Mouse (Mus musculus) right cerebral cortex, adult 18-20 months (tissue): ENCODE results near the gene Chst7.

Experiments used
- DNase-seq: peaks from one replicate; pipeline ENCODE4 v3.0.0; 2022; ENCODE audit warnings: mixed read lengths

Chst7 gene

DNA sequence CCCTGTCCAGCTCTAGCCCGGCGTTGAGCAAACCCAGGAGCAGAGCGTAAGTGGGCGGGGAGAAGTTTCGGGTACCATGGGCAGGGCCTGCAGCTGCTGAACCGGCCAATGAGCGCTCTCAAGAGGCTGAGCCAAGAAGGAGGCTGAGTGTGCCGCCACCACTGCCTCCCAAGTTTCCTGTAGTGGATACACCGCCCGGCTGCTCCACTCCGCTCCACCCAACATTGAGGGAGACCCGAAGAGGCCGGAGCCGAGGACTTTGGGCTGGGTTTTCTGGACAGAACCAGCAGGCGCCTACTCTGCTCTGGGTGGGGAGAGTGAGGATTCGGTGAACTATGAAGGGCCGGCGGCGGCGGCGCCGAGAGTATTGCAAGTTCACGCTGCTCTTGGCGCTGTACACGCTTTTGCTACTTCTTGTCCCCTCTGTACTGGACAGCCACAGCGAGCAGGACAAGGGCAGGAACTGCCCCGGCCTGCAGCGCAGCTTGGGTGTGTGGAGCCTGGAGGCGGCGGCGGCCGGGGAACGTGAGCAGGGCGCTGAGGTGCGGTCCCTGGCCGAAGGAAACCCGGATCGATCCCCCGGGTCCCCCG lies at the start of gene Chst7:
TSS of gene Chst7 (plus strand) at position 180 of the 591 bp plus-strand sequence.
- peak; percentile 45 for DNase-seq

DNA sequence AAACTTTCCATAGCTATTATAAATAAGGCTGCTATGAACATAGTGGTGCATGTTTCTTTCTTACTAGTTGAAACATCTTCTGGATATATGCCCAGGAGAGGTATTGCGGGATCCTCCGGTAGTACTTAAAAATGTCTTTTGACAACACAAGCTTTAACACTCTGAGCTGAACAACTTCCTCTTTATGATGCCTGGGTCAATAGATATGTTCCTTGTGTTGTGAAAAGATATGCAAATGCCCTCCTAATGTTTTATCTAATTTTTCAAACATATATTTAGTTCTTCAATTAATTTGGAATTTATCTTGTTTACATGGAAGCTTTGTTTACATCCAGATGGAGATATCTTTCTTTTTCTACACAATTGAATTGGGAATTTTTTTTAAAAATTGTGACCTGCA lies 47.1 kb upstream of the Chst7 start:
- no peak for DNase-seq

DNA sequence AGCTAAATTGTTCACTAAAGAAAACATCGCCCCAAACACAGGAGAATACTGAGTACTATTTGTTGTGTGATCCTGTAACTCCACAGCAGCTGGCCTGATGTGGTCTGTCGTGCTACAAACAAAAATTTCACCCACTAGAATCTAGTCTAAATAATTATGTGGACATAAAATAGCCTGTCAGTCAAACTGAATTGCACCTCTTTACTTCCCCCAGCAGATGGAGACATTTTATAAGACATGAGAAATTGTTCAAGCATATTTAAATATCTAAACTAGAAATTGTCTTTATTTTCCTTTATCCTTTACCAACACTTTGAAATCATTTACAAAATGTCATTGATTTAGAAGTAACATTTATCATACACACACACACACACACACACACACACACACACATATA lies 38.4 kb upstream of the Chst7 start:
- DNase-seq = no peak

DNA sequence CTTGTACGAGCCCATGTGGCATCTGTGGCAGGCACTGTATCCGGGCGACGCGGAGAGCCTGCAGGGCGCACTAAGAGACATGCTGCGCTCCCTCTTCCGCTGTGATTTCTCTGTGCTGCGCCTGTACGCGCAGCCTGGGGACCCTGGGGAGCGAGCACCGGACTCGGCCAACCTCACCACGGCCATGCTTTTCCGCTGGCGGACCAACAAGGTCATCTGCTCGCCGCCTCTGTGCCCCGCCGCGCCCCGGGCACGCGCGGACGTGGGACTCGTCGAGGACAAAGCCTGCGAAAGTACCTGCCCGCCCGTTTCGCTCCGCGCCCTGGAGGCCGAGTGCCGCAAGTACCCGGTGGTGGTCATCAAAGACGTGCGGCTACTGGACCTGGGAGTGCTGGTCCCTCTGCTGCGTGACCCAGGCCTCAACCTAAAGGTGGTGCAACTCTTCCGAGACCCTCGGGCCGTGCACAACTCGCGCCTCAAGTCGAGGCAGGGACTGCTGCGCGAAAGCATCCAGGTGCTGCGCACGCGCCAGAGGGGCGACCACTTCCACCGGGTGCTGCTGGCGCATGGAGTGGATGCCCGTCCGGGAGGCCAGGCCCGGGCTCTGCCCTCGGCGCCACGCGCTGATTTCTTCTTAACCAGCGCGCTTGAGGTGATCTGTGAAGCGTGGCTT lies 872 bp downstream of the Chst7 start:
- DNase-seq = peak; percentile 1

DNA sequence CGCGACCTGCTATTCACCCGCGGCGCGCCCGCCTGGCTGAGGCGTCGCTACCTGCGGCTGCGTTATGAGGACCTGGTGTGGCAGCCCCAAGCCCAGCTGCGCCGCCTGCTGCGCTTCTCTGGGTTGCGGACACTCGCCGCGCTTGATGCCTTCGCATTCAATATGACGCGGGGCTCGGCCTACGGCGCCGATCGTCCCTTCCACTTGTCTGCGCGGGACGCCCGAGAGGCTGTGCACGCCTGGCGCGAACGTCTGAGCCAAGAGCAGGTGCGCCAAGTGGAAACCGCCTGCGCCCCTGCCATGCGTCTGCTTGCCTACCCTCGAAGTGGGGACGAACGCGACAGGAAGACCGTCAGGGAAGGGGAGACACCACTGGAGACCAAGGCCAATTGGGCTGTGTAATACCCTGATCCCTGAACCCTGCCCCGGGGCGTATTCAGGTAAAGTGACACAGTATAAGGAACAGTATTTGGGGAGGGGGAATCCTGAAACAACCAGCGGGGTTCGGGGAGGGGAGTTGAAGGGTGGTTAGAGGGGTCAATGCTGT lies 1.5 kb downstream of the Chst7 start:
- no peak for DNase-seq

DNA sequence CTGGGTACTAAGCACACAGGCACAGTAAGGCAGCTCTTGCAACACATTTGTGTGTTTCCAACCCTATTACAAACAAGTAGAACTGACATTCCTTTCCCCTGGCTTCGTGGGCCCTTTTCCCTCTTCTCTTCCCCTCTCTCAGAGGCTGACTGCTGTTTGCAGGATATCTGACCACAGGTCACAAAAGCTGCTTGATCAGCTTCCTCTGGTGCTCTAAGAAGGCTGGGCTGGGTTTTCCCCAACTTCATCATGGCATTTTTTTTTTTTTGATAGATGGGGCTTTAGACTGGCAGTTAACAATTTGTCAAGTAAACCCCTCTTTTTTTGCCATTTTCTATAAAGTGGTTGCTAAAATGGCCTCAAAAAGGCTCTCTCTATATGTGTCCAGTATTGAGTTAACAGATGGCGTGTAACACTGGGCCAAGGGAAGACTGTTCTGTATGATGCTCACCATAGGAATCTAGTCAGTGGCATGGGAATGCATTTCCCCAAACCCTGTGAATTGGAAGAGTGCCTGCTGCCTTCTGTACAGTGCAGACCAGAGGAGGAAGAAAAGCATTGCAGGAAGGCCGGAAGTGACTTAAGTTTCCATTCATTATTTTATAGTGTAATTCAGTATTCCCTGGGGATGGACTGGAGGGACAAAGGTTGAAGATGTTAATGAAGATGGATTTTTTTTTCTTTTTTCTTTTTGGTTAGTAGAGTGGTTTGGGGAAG lies 2.6 kb downstream of the Chst7 start:
- no peak for DNase-seq

DNA sequence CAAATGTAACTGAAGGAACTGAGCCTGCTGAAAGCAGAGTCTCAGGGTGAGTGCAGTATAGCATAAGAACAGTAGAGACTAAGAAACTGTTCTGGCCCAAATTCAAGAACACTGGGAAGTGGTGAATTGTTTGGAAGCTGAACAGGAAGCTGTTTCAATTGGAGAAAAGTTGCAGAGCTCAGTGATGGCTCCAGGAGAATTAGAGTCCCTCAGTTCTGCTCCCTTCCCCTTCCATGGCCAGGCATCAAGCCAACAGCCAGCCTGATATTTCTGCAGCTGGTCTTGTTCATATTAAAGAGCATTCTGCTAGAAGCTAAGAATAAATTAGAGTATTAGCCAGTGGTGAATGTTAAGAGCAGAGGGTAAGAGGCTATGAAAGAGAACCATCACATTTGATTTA lies 7.3 kb downstream of the Chst7 start:
- DNase-seq = peak; percentile 1

DNA sequence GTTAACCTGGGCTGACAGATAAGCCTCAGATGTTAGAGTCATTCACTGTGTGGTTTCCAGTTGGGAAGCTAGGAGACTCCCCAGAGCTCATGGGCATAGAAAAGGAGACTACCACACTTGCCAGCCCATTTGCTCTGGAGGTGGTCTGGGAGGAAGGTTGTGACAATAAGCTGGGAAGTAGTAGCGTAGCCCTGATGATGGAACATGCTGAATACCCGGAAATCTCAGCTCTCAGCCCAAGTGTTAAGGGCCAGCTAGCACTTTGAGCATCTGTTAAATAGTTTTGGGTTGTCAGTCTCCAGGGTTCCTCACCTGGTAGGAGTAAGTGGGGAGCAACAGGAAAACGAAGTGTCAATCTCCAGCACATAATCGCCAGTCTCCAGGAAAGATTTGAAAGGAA lies 10.8 kb downstream of the Chst7 start:
- no peak for DNase-seq

DNA sequence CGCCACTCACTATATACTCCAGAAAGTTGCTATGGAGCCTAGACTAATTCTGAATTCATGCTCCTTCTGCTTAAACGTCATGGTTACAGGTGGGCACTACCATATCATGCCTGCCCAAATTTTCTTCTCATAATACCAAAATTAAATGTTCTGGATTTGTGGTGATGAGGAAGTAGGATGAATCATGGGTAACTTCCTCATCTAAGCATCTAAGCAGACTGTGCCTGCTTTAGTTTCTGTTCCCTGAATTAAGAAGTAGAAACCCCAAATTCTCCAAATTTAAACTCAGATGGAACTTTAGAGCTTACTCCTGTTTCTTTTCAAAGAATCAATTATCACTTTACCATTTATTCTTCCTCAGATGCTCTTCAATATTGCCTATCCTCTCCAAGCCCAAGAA lies 58.4 kb downstream of the Chst7 start:
- DNase-seq = no peak

DNA sequence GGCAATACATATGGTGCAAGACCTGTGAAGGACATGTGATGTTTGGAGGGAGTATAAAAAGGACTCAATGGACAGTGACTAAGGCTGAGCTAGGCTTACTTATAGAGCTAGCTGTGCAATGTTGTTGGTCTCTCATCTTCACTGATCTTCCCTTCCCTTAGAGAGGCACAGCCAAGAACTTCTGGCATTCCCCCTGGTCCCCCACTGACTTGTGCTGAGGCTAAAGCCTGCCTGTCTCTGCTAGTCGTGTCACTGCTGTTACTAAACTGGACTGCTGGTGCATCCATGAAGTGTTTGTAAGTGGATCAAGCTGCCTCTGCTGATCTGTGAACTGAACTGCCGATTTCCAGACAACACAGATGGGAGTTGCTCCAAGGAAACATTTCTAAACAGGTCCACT lies 66.1 kb downstream of the Chst7 start:
- no peak for DNase-seq

DNA sequence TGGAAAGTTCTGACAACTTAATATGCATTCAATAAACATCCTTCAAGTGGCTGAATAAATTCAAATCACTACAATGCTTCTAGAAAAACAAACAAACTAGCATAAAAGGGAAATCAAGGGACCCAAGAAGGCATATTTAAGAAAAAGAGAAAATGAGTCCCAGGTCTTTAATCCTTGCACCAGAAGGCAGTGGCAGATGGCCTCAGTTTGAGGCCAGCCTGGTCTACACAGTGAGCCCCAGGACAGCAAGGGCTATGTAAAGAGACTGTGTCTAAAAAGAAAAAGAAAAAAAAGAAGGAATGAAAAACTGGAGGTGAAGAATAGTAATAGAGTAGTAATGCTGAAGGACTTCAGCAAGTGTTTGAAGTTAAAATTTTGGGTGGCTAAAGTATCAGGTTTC lies 69.6 kb downstream of the Chst7 start:
- no peak for DNase-seq

DNA sequence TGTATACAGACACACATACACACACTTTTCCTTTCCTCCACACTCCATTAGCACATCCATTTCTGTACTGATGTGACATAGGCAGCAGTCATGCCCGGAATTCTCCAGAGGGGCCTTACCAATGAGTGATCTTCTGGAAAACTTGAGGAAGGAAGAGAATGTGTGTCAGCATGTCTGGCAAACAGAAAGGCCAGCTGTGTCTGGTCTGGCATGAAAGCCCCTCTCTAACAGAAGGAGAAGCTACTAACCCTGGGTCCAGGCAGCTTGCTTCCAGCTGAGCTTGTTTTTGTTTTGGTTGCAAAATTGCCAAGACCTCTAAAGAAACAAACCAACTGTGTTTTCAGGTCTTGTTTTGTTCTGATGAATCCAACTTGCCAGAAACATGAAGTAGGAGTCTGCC lies 70.1 kb downstream of the Chst7 start:
- DNase-seq = no peak
